Mouse (Mus musculus): ENCODE data around the gene Hectd2. TPM values are rescaled to one million over a fixed set of nuclear protein-coding genes. Genes with fewer than 3 reads are reported as not detected.

Gene Hectd2
- polyA plus RNA-seq (2016; fragmentation: Nextera tagmentation; extraction: Ambion mirVana) = 9.6 and 10.7 TPM in 2 replicates

- Histone ChIP-seq H3K36me3 (no peaks in the 10 kb centered on the region), H3K27ac (ENCODE audit: poor library complexity, severe bottlenecking) (peak within 1 kb of the TSS; percentile 83), H3K4me2 (peak within 1 kb of the TSS; percentile 81), H3K4me1 (replicated peaks) (peaks cover 3% of the 10 kb centered on the region), H3K9me3 (replicated peaks) (no peaks in the 10 kb centered on the region), H3K9ac (peak within 1 kb of the TSS; percentile 90), H3K4me3 (peak within 1 kb of the TSS; percentile 78), H3K27me3 (replicated peaks) (no peaks in the 10 kb centered on the region)
- 12% methylated on average over 82 of the region's 92 CpGs for WGBS
- peak; percentile 89 for ATAC-seq (ENCODE audit: insufficient number of reproducible peaks, low FRiP score)
Observed at GRCm38 (mm10) chr19:36554046-36554784, at the start of gene Hectd2. Hectd2 (plus strand) TSS chr19:36554639.

- Histone ChIP-seq H3K9me3 (replicated peaks) (no peaks in the 10 kb centered on the region), H3K4me2 (no peak overlapping the region), H3K4me3 (no peak overlapping the region), H3K9ac (no peak overlapping the region), H3K4me1 (replicated peaks) (peaks cover 3% of the 10 kb centered on the region; the same call in 1 of the 2 replicates), H3K27ac (ENCODE audit: poor library complexity, severe bottlenecking) (no peak overlapping the region), H3K27me3 (replicated peaks) (no peaks in the 10 kb centered on the region), H3K36me3 (no peaks in the 10 kb centered on the region)
- WGBS = 74% methylated on average over 2 of the region's 2 CpGs
- no peak for ATAC-seq (ENCODE audit: insufficient number of reproducible peaks, low FRiP score)
Observed at GRCm38 (mm10) chr19:36504716-36505115, 49.7 kb upstream of the Hectd2 start.

- WGBS = 70% methylated on average over 1 of the region's 1 CpGs
- Histone ChIP-seq H3K36me3 (no peaks in the 10 kb centered on the region), H3K4me3 (no peak overlapping the region), H3K9me3 (replicated peaks) (no peaks in the 10 kb centered on the region), H3K27ac (ENCODE audit: poor library complexity, severe bottlenecking) (no peak overlapping the region), H3K4me1 (replicated peaks) (no peaks in the 10 kb centered on the region), H3K27me3 (replicated peaks) (no peaks in the 10 kb centered on the region), H3K9ac (no peak overlapping the region), H3K4me2 (no peak overlapping the region)
- ATAC-seq (ENCODE audit: insufficient number of reproducible peaks, low FRiP score) = no peak
Observed at GRCm38 (mm10) chr19:36511305-36511704, 43.1 kb upstream of the Hectd2 start.

GRCm38 (mm10) chr19:36518461-36518860, 36.0 kb upstream of the Hectd2 start:
- no peaks in the 10 kb centered on the region for H3K9me3 ChIP-seq (replicated peaks)
- H3K4me1 ChIP-seq (replicated peaks) = peaks cover 6% of the 10 kb centered on the region
- H3K36me3 ChIP-seq = no peaks in the 10 kb centered on the region
- no peak overlapping the region for H3K27ac ChIP-seq (ENCODE audit: poor library complexity, severe bottlenecking)
- WGBS = 33% methylated on average over 2 of the region's 2 CpGs
- H3K27me3 ChIP-seq (replicated peaks) = no peaks in the 10 kb centered on the region
- H3K4me3 ChIP-seq = no peak overlapping the region
- no peak for ATAC-seq (ENCODE audit: insufficient number of reproducible peaks, low FRiP score)
- no peak overlapping the region for H3K9ac ChIP-seq
- no peak overlapping the region for H3K4me2 ChIP-seq

GRCm38 (mm10) chr19:36521568-36521967, 32.9 kb upstream of the Hectd2 start:
- H3K27me3 ChIP-seq (replicated peaks) = no peaks in the 10 kb centered on the region
- H3K4me3 ChIP-seq = no peak overlapping the region
- H3K4me1 ChIP-seq (replicated peaks) = peaks cover 6% of the 10 kb centered on the region
- H3K27ac ChIP-seq (ENCODE audit: poor library complexity, severe bottlenecking) = no peak overlapping the region
- ATAC-seq (ENCODE audit: insufficient number of reproducible peaks, low FRiP score) = no peak
- 75% methylated on average over 2 of the region's 2 CpGs for WGBS
- H3K36me3 ChIP-seq = no peaks in the 10 kb centered on the region
- H3K9ac ChIP-seq = no peak overlapping the region
- no peaks in the 10 kb centered on the region for H3K9me3 ChIP-seq (replicated peaks)
- H3K4me2 ChIP-seq = no peak overlapping the region

GRCm38 (mm10) chr19:36522558-36523195, 31.8 kb upstream of the Hectd2 start:
- H3K27ac ChIP-seq (ENCODE audit: poor library complexity, severe bottlenecking) = no peak overlapping the region
- no peak overlapping the region for H3K4me2 ChIP-seq
- H3K4me3 ChIP-seq = no peak overlapping the region
- peaks cover 6% of the 10 kb centered on the region for H3K4me1 ChIP-seq (replicated peaks)
- WGBS = 43% methylated on average over 3 of the region's 3 CpGs
- H3K36me3 ChIP-seq = no peaks in the 10 kb centered on the region
- H3K27me3 ChIP-seq (replicated peaks) = no peaks in the 10 kb centered on the region
- no peak for ATAC-seq (ENCODE audit: insufficient number of reproducible peaks, low FRiP score)
- H3K9ac ChIP-seq = no peak overlapping the region
- H3K9me3 ChIP-seq (replicated peaks) = no peaks in the 10 kb centered on the region

- Histone ChIP-seq H3K27me3 (replicated peaks) (no peaks in the 10 kb centered on the region), H3K4me2 (no peak overlapping the region), H3K4me1 (replicated peaks) (no peaks in the 10 kb centered on the region), H3K4me3 (no peak overlapping the region), H3K9me3 (replicated peaks) (no peaks in the 10 kb centered on the region), H3K9ac (no peak overlapping the region), H3K36me3 (no peaks in the 10 kb centered on the region), H3K27ac (ENCODE audit: poor library complexity, severe bottlenecking) (no peak overlapping the region)
- no peak for ATAC-seq (ENCODE audit: insufficient number of reproducible peaks, low FRiP score)
Observed at GRCm38 (mm10) chr19:36525071-36525470, 29.4 kb upstream of the Hectd2 start.

GRCm38 (mm10) chr19:36533082-36533481, 21.4 kb upstream of the Hectd2 start:
- Histone ChIP-seq H3K27ac (ENCODE audit: poor library complexity, severe bottlenecking) (no peak overlapping the region), H3K36me3 (no peaks in the 10 kb centered on the region), H3K9me3 (replicated peaks) (no peaks in the 10 kb centered on the region), H3K4me2 (no peak overlapping the region), H3K27me3 (replicated peaks) (peaks cover 7% of the 10 kb centered on the region; the same call in 1 of the 2 replicates), H3K4me3 (no peak overlapping the region), H3K4me1 (replicated peaks) (peaks cover 4% of the 10 kb centered on the region; the same call in 1 of the 2 replicates), H3K9ac (no peak overlapping the region)
- WGBS = 67% methylated on average over 5 of the region's 5 CpGs
- no peak for ATAC-seq (ENCODE audit: insufficient number of reproducible peaks, low FRiP score)

GRCm38 (mm10) chr19:36534011-36534765, 20.3 kb upstream of the Hectd2 start:
- H3K27ac ChIP-seq (ENCODE audit: poor library complexity, severe bottlenecking) = peak overlapping the region; percentile 38
- 42% methylated on average over 17 of the region's 17 CpGs for WGBS
- no peak overlapping the region for H3K4me3 ChIP-seq
- peak overlapping the region; percentile 40 for H3K4me2 ChIP-seq
- no peaks in the 10 kb centered on the region for H3K9me3 ChIP-seq (replicated peaks)
- no peaks in the 10 kb centered on the region for H3K36me3 ChIP-seq
- H3K4me1 ChIP-seq (replicated peaks) = peaks cover 4% of the 10 kb centered on the region; the same call in 1 of the 2 replicates
- H3K9ac ChIP-seq = no peak overlapping the region
- 0 out of 2 replicates have a peak, but pooled peaks have one; percentile 57 for ATAC-seq (ENCODE audit: insufficient number of reproducible peaks, low FRiP score)
- H3K27me3 ChIP-seq (replicated peaks) = peaks cover 7% of the 10 kb centered on the region; the same call in 1 of the 2 replicates

- Histone ChIP-seq H3K36me3 (no peaks in the 10 kb centered on the region), H3K27ac (ENCODE audit: poor library complexity, severe bottlenecking) (peak overlapping the region; percentile 45)
Observed at GRCm38 (mm10) chr19:36534766-36535140, 19.7 kb upstream of the Hectd2 start.

GRCm38 (mm10) chr19:36535186-36535585, 19.3 kb upstream of the Hectd2 start:
- 34% methylated on average over 2 of the region's 2 CpGs for WGBS
- Histone ChIP-seq H3K4me3 (no peak overlapping the region), H3K9ac (no peak overlapping the region), H3K9me3 (replicated peaks) (no peaks in the 10 kb centered on the region), H3K27me3 (replicated peaks) (peaks cover 7% of the 10 kb centered on the region; the same call in 1 of the 2 replicates), H3K4me1 (replicated peaks) (peaks cover 8% of the 10 kb centered on the region), H3K27ac (ENCODE audit: poor library complexity, severe bottlenecking) (peak overlapping the region; percentile 45), H3K36me3 (no peaks in the 10 kb centered on the region), H3K4me2 (peak overlapping the region; percentile 40; the same call in 1 of the 2 replicates)
- ATAC-seq (ENCODE audit: insufficient number of reproducible peaks, low FRiP score) = no peak

More at GRCm38 (mm10) chr19:36534766-36535140, 19.7 kb upstream of the Hectd2 start:
- no peak overlapping the region for H3K9ac ChIP-seq
- ATAC-seq (ENCODE audit: insufficient number of reproducible peaks, low FRiP score) = peak; percentile 69
- WGBS = 45% methylated on average over 8 of the region's 8 CpGs
- peak overlapping the region; percentile 40 for H3K4me2 ChIP-seq
- H3K4me1 ChIP-seq (replicated peaks) = peaks cover 4% of the 10 kb centered on the region; the same call in 1 of the 2 replicates
- no peaks in the 10 kb centered on the region for H3K9me3 ChIP-seq (replicated peaks)
- H3K4me3 ChIP-seq = no peak overlapping the region
- H3K27me3 ChIP-seq (replicated peaks) = peaks cover 7% of the 10 kb centered on the region; the same call in 1 of the 2 replicates
